Mouse (Mus musculus) layer of hippocampus, postnatal 25 days (tissue): ENCODE results near the gene Mcam. TPM values are rescaled to one million over a fixed set of nuclear protein-coding genes. Genes with fewer than 3 reads are reported as not detected.

ENCODE experiments used
- DNase-seq, 2 experiments: peaks; one replicate each; pipeline ENCODE4 v3.0.0; 2022; ENCODE audit warnings: mixed read lengths in 2 of 2, low spot score in 1 of 2; ENCODE audit errors: extremely low spot score in 1 of 2
- total RNA-seq, 2 experiments: library from RNA; stranded (reverse); gene quantifications; 2 replicates each; pipeline ENCODE4 v1.2.3; 2021

The Mcam gene
- total RNA-seq, 2 experiments from 2014 or later: 22.5 to 29.3 TPM

GRCm38 (mm10) chr9:44133287-44133686 lies 982 bp upstream of the Mcam start:
- no peak for DNase-seq

DNA sequence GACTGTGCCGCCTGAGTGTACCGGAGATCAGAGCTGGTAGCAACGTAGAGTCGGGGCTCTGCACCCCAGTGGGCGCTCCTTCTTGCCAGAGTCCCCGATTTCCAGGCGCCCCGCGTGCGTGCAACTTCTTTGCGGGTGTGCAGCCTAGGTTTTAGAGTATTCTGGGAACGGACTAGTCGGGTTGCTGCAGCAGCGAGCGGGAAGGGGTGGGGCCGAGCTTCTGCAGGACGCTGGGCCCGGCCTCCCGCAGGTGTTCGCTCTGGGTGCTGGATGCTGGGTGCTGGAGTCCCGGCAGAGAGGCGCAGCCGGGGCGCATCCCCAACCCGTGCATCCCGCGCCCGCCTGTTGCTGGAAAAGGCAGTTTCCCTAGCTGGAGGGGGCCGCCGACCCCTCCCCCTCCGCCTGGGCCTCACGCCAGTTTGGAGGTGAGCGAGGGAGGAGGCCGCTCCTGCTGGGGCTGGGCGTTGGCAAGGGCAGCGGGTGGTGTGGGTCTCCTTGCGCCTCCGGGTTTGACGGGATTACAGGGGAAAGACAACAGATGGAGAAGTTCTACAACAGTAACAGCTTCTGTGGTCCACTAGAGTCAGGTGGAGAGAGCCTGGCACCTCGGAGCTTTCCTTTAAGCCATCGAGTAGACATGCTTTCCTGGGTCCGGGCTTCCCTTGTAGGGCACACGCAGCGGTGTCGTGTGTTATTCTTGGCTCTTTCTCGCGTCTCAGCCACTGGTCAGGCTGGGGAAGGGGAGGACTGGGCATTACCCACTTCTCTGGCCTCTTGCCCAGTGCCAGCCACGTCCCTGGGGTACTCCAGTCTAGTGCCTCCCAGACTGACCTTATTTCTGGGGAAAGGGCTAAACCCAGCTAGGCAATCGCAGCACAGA lies 822 bp downstream of the Mcam start:
- no peak for DNase-seq

DNA sequence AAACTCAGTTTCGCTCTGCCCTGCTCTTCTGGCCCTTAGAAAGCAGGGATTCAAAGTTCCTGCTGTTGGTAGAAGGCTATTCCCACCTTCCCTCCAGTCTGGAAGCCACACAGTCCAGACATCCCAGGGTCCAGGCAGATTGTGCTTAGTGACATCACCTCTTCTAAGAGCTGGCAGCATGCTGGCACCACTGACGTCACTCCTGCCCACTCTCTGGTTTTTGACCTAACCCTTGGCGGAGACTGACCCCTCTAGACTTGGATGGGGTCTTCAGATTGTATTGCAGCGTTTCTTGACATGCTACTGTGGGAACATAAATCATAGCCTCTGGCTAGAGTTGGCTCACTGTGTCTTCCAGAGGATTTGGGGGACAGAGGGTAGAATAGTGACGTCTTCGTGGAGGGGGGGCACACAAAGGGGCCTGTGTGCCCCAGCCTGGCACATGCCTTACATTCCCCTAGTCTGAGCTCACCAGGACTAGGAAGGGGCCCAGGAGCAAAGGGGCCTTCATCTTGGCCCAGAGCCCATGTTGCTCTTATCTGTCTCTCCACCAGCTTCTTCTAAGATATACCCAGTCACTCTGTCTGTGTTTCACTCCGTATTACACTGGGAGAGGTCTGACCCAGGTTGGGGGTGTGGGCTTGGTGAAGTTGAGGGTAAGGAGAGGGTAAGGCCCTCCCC lies 1.6 kb downstream of the Mcam start:
- no peak for DNase-seq

DNA sequence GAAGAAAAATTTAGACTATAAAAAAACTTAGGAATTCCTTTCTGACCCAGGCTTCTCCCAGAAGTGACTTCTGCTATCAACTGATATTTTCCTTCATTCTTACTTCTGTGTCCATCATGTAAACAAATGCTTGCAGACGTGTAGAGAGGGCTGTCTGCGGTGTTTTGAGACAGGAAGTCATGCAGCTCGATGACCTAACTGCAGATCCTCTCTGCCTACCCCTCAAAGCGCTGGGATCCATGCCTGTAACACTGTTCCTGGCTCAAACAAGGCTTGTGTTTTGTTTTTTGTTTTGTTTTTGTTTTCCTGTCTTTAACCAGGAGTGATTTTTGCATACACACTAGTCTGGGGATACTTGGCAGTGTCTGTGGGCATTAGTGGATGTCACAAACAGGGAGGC lies 3.6 kb downstream of the Mcam start:
- no peak for DNase-seq

GRCm38 (mm10) chr9:44141951-44142350 lies 7.7 kb downstream of the Mcam start:
- DNase-seq: no peak

GRCm38 (mm10) chr9:44143421-44143820 lies 9.2 kb downstream of the Mcam start:
- DNase-seq: no peak

GRCm38 (mm10) chr9:44144023-44144717 lies 9.9 kb downstream of the Mcam start:
- no peak for DNase-seq

DNA sequence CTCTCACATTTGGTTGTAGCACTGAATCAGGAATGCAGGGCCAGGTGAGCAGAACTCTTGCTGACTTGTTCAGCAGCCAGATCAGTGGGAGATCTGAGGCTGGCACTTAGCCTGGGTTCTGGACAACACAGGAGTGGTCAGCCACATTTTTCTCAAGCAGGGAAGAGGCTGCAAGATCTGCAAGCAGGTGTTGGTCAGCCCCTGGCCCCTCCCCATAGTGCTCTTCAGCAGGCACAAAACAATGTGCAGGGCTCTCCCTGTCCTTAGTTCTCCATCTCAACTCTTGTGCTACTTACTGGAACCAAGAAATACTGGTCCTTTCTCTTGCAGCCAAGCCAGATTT lies 10.4 kb downstream of the Mcam start:
- no peak for DNase-seq

DNA sequence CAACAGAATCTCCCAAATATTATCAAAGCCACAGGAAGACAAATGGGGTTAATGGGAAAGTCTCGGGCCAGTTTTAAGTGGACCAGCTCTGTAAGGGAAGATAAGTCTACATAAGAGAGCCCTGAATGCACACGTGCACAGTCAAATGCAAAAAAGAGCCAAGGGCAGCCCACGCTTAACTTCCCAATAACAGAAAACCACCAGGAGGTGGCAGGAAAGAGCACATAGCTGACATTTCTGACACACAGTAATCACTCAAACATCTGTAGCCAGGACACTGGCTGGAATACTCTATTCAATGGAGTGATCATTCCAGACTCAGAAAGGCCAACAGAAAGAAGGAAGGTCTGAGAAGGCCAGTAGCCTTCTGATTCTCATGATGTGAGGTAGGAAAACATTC lies 13.0 kb downstream of the Mcam start:
- DNase-seq: no peak

DNA sequence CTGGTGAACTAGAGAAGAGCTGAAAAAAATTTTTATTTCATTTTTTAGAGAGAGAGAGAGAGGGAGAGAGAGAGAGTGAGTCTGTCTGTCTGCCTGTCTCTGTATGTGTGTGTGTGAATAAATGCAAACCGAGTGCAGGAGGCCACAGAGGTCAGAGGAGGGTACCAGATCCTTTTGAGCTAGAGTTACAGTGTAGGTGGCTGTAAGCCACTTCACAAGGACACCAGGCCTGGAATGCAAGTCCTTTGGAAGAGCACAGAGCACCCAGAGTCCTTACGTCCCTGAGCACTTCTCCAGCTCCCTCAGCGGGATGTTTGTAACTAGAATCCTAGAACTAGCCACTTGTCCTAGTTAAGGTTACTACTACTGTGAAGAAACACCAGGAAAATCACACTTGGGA lies 25.6 kb downstream of the Mcam start:
- DNase-seq: no peak

GRCm38 (mm10) chr9:44168931-44169330 lies 34.7 kb downstream of the Mcam start:
- DNase-seq: no peak

DNA sequence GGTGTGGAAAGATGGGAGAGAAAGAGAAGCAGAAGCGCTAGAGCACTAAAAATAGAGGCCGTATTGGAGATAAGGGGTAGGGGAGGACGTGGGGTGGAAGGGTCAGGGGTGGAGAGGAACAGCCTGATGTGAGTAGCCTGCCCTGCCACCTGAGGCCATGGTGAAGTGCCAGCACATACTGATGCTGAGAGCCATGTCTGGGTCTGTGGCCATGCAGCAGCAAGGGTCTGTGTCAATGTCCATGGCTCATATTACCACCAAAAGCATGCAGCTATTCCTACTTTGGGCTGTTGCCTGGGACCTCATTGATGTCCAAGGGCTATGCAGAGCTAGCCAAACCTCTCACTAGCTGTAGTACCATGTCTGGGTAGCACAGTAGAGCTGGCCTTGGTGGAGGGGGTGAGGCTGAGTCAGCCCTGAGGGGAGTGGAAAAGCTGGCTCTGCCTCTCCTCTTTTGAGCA lies 36.5 kb downstream of the Mcam start:
- no peak for DNase-seq

- DNase-seq: no peak
Measured at GRCm38 (mm10) chr9:44175556-44175955, 41.3 kb downstream of the Mcam start.

GRCm38 (mm10) chr9:44175957-44176356 lies 41.7 kb downstream of the Mcam start:
- DNase-seq: no peak

DNA sequence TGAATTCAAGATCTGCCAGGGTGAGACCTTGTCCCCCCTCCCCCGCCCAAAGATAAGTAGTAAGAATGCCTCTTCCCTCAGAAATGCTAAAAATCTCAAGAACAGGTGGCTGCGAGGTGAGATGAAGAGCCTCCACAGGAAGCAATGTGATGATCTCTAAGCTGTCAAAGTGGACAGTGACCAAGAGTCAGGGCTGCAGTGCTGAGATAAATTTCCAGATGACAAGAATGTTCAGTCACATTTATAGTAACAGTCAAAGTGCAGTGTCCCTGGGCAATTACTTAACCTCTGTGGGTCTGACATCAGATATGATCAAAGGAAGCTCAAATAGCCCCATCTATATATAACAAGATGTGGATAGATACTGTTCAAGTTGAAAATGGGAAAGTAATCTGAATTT lies 43.1 kb downstream of the Mcam start:
- DNase-seq: no peak

- DNase-seq: peak in 1 of 2 experiments; percentile 27
Measured at GRCm38 (mm10) chr9:44178389-44178788, 44.1 kb downstream of the Mcam start.

- no peak for DNase-seq
Measured at GRCm38 (mm10) chr9:44178811-44179210, 44.5 kb downstream of the Mcam start.

DNA sequence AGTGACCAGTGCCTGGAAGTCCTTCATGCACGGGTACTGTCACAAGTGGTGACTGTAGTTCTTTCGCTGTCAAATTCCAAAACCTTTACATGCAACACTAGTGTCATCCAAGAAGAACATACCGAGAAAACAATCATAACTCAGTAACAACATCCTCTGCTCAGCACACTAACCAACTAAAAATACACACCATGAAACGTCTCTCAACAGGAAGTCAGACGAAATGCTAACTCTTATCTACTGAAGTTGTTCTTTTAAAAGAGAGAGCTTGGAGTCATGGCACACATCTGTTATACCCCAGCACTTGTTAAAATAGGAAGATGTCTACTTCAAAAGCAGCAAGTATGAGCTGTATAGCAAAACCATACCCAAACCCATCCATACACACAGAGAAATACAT lies 47.3 kb downstream of the Mcam start:
- DNase-seq: no peak

DNA sequence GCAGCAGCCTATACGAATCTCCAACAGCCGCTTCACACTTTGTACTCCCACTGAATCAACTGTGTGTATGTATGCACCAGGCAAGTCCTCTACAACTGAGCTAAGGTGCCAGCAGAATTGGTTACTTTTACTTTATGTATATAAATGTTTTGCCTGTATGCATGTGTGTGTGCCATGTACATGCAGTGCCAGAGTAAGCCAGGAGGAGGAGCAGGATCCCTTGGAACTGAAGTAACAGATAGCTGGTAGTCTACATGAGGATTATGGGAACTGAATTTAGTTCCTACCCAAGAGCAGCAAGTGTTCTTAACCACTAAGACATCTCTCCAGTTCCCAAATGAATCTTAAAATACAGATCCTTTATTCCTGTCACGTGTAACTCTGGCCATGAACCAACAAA lies 48.0 kb downstream of the Mcam start:
- DNase-seq: no peak

GRCm38 (mm10) chr9:44188223-44188622 lies 54.0 kb downstream of the Mcam start:
- DNase-seq: peak in 1 of 2 experiments; percentile 18

GRCm38 (mm10) chr9:44191166-44191565 lies 56.9 kb downstream of the Mcam start:
- no peak for DNase-seq
